Mouse (Mus musculus): ENCODE measurements around the gene Cpne9. TPM values are rescaled to one million over a fixed set of nuclear protein-coding genes. Genes with fewer than 3 reads are reported as not detected.
A peak's percentile ranks its signal among the peaks of the same experiment; 100 is the strongest.

The Cpne9 gene
- total and polyA plus RNA-seq, 2 experiments from 2014 or later: not detected

GRCm38 (mm10) chr6:113343177-113344092 is 61.3 kb downstream of the Cpne9 start, which contains the start of gene Camk1:
Camk1 (minus strand) TSS chr6:113343984.
- H3K36me3 ChIP-seq (replicated peaks; ENCODE audit: control insufficient read depth, insufficient read depth, low read length): peaks cover 27% of the 10 kb centered on the region
- 7% methylated on average over 32 of the region's 32 CpGs for WGBS
- DNase-seq (ENCODE audit: low spot score) (peak; percentile 75), ATAC-seq (ENCODE audit: insufficient read depth, low read depth) (peak; percentile 85)
- peaks cover 32% of the 10 kb centered on the region for H3K4me1 ChIP-seq (ENCODE audit: control insufficient read depth, insufficient read depth)
- peak within 1 kb of the TSS; percentile 80 for H3K27ac ChIP-seq (ENCODE audit: low read depth)
- no peaks in the 10 kb centered on the region for H3K9me3 ChIP-seq (replicated peaks; ENCODE audit: control insufficient read depth, low read length)
- TF ChIP-seq CTCF (IDR thresholded peaks at IDR 0.05; ENCODE audit: low read depth) (no peak), EP300 (IDR thresholded peaks at IDR 0.05; ENCODE audit: low read depth) (no peak)
- H3K27me3 ChIP-seq (ENCODE audit: control insufficient read depth, insufficient read depth, low read length): no peaks in the 10 kb centered on the region
- peak within 1 kb of the TSS; percentile 91 for H3K4me3 ChIP-seq (ENCODE audit: low read depth, low read length)
- peak within 1 kb of the TSS; percentile 96 for H3K4me2 ChIP-seq (ENCODE audit: low read depth, low read length)
- H3K9ac ChIP-seq (replicated peaks; ENCODE audit: low read depth, low read length): peak within 1 kb of the TSS; percentile 86

GRCm38 (mm10) chr6:113344321-113344720 is 62.2 kb downstream of the Cpne9 start:
- peak overlapping the region; percentile 96 for H3K4me2 ChIP-seq (ENCODE audit: low read depth, low read length)
- peaks cover 19% of the 10 kb centered on the region for H3K36me3 ChIP-seq (replicated peaks; ENCODE audit: control insufficient read depth, insufficient read depth, low read length)
- peak overlapping the region; percentile 86 for H3K9ac ChIP-seq (replicated peaks; ENCODE audit: low read depth, low read length)
- peak overlapping the region; percentile 91 for H3K4me3 ChIP-seq (ENCODE audit: low read depth, low read length)
- H3K4me1 ChIP-seq (ENCODE audit: control insufficient read depth, insufficient read depth): peaks cover 32% of the 10 kb centered on the region
- no peaks in the 10 kb centered on the region for H3K27me3 ChIP-seq (ENCODE audit: control insufficient read depth, insufficient read depth, low read length)
- peak; percentile 72 for ATAC-seq (ENCODE audit: insufficient read depth, low read depth)
- DNase-seq (ENCODE audit: low spot score): peak; percentile 58
- H3K9me3 ChIP-seq (replicated peaks; ENCODE audit: control insufficient read depth, low read length): no peaks in the 10 kb centered on the region
- 10% methylated on average over 2 of the region's 2 CpGs for WGBS
- peak overlapping the region; percentile 80 for H3K27ac ChIP-seq (ENCODE audit: low read depth)
- no peak for TF ChIP-seq CTCF (IDR thresholded peaks at IDR 0.05; ENCODE audit: low read depth)
- TF ChIP-seq EP300 (IDR thresholded peaks at IDR 0.05; ENCODE audit: low read depth): peak; percentile 42; the same call in 1 of the 2 replicates

- DNase-seq (ENCODE audit: low spot score): no peak
- H3K36me3 ChIP-seq (replicated peaks; ENCODE audit: control insufficient read depth, insufficient read depth, low read length): no peaks in the 10 kb centered on the region
- peaks cover 24% of the 10 kb centered on the region for H3K4me1 ChIP-seq (ENCODE audit: control insufficient read depth, insufficient read depth)
- H3K9me3 ChIP-seq (replicated peaks; ENCODE audit: control insufficient read depth, low read length): no peaks in the 10 kb centered on the region
- no peaks in the 10 kb centered on the region for H3K27me3 ChIP-seq (ENCODE audit: control insufficient read depth, insufficient read depth, low read length)
- TF ChIP-seq EP300 (IDR thresholded peaks at IDR 0.05; ENCODE audit: low read depth) (no peak), CTCF (IDR thresholded peaks at IDR 0.05; ENCODE audit: low read depth) (no peak)
- no peak for ATAC-seq (ENCODE audit: insufficient read depth, low read depth)
- H3K4me3 ChIP-seq (ENCODE audit: low read depth, low read length): no peak overlapping the region
- no peak overlapping the region for H3K9ac ChIP-seq (replicated peaks; ENCODE audit: low read depth, low read length)
- WGBS: 66% methylated on average over 4 of the region's 4 CpGs
- H3K4me2 ChIP-seq (ENCODE audit: low read depth, low read length): no peak overlapping the region
- no peak overlapping the region for H3K27ac ChIP-seq (ENCODE audit: low read depth)
Measured at GRCm38 (mm10) chr6:113346897-113347296, 64.8 kb downstream of the Cpne9 start.

GRCm38 (mm10) chr6:113350538-113350937 is 68.4 kb downstream of the Cpne9 start:
- Histone ChIP-seq H3K4me3 (ENCODE audit: low read depth, low read length) (no peak overlapping the region), H3K4me1 (ENCODE audit: control insufficient read depth, insufficient read depth) (no peaks in the 10 kb centered on the region), H3K4me2 (ENCODE audit: low read depth, low read length) (no peak overlapping the region), H3K36me3 (replicated peaks; ENCODE audit: control insufficient read depth, insufficient read depth, low read length) (no peaks in the 10 kb centered on the region), H3K27me3 (ENCODE audit: control insufficient read depth, insufficient read depth, low read length) (no peaks in the 10 kb centered on the region), H3K9ac (replicated peaks; ENCODE audit: low read depth, low read length) (no peak overlapping the region), H3K27ac (ENCODE audit: low read depth) (no peak overlapping the region), H3K9me3 (replicated peaks; ENCODE audit: control insufficient read depth, low read length) (no peaks in the 10 kb centered on the region)
- no peak for TF ChIP-seq CTCF (IDR thresholded peaks at IDR 0.05; ENCODE audit: low read depth)
- TF ChIP-seq EP300 (IDR thresholded peaks at IDR 0.05; ENCODE audit: low read depth): no peak
- ATAC-seq (ENCODE audit: insufficient read depth, low read depth): no peak
- no peak for DNase-seq (ENCODE audit: low spot score)

- no peak overlapping the region for H3K4me3 ChIP-seq (ENCODE audit: low read depth, low read length)
- no peak for ATAC-seq (ENCODE audit: insufficient read depth, low read depth)
- DNase-seq (ENCODE audit: low spot score): no peak
- TF ChIP-seq CTCF (IDR thresholded peaks at IDR 0.05; ENCODE audit: low read depth) (no peak), EP300 (IDR thresholded peaks at IDR 0.05; ENCODE audit: low read depth) (no peak)
- H3K27me3 ChIP-seq (ENCODE audit: control insufficient read depth, insufficient read depth, low read length): no peaks in the 10 kb centered on the region
- H3K4me2 ChIP-seq (ENCODE audit: low read depth, low read length): no peak overlapping the region
- WGBS: 58% methylated on average over 1 of the region's 1 CpGs
- no peak overlapping the region for H3K9ac ChIP-seq (replicated peaks; ENCODE audit: low read depth, low read length)
- H3K36me3 ChIP-seq (replicated peaks; ENCODE audit: control insufficient read depth, insufficient read depth, low read length): no peaks in the 10 kb centered on the region
- no peaks in the 10 kb centered on the region for H3K4me1 ChIP-seq (ENCODE audit: control insufficient read depth, insufficient read depth)
- H3K9me3 ChIP-seq (replicated peaks; ENCODE audit: control insufficient read depth, low read length): no peaks in the 10 kb centered on the region
- H3K27ac ChIP-seq (ENCODE audit: low read depth): no peak overlapping the region
Measured at GRCm38 (mm10) chr6:113351161-113351560, 69.1 kb downstream of the Cpne9 start.
